Mouse (Mus musculus): ENCODE results near the gene Grin2d.

DNA sequence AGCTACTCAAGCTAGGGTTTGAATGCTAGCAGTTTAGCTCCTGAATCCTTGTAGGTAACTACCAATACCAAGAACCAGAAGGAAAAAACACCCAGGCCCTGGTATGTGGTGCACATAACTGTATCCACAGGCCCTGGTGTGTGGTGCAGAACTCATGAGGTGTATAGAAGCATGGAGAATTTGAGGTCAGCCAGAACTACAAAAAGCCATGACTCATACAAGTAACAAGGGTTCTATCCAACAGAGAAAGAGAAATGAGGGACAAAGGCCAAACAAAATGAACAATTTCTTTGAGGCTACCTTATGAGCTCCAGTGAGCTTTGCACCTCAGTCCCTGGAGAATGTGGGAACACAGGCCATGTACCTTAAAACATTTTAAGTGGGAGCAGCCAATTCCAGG lies 57.3 kb downstream of the Grin2d start:
- TF ChIP-seq CTCF (IDR thresholded peaks at IDR 0.05; ENCODE audit: insufficient read depth, low read length) (no peak), POLR2A (IDR thresholded peaks at IDR 0.05; ENCODE audit: borderline replicate concordance, extremely low read depth, low read depth, low read length) (no peak)
